Comparison of ENCODE assay signal across 28 mouse cellular contexts in genomic region chr12:105720196-105720595, GRCm38 (mm10). TPM values are rescaled to one million over a fixed set of nuclear protein-coding genes. Genes with fewer than 3 reads are reported as not detected.
"Had no signal": no experiment of that assay in that cellular context is flagged by ENCODE, and none has a peak within 500 bp of the region (broad histone marks: within the 10 kb centered on the region; RNA-seq: fewer than 3 reads in every experiment).

No protein-coding gene starts in this region.

- DNase-seq: cerebellum, postnatal 10 days; cerebellum, postnatal 14 days; cerebellum, postnatal 25 days; cerebellum, postnatal 36 days; embryo, embryonic 11 days; forebrain, postnatal 0 days; gastrocnemius, adult 2 months; gastrocnemius, postnatal 10 days; gastrocnemius, postnatal 14 days; gastrocnemius, postnatal 25 days; gastrocnemius, postnatal 36 days; heart, adult 11 months; heart, adult 18-20 months; heart, adult 2 months had no signal

- H3K4me1 ChIP-seq: embryonic facial prominence, embryonic 12.5 days; embryonic facial prominence, embryonic 13.5 days; embryonic facial prominence, embryonic 15.5 days; heart, embryonic 10.5 days had no signal

- H3K27ac ChIP-seq: embryonic facial prominence, embryonic 10.5 days; embryonic facial prominence, embryonic 12.5 days; embryonic facial prominence, embryonic 13.5 days; embryonic facial prominence, embryonic 15.5 days; forebrain, embryonic 10.5 days; forebrain, embryonic 12.5 days; forebrain, embryonic 13.5 days; forebrain, embryonic 15.5 days; gastrocnemius, adult 2 months; heart, adult 2 months; heart, embryonic 10.5 days had no signal

- H3K27me3 ChIP-seq: embryonic facial prominence, embryonic 12.5 days; embryonic facial prominence, embryonic 13.5 days; embryonic facial prominence, embryonic 15.5 days; forebrain, embryonic 12.5 days; forebrain, embryonic 13.5 days; forebrain, embryonic 15.5 days had no signal

- H3K4me3 ChIP-seq: embryonic facial prominence, embryonic 10.5 days; embryonic facial prominence, embryonic 12.5 days; embryonic facial prominence, embryonic 13.5 days; embryonic facial prominence, embryonic 15.5 days; erythroblast, embryonic 14.5 days; forebrain, embryonic 10.5 days; forebrain, embryonic 12.5 days; forebrain, embryonic 13.5 days; forebrain, embryonic 15.5 days; gastrocnemius, adult 2 months; heart, adult 2 months; heart, embryonic 10.5 days had no signal

- H3K36me3 ChIP-seq: embryonic facial prominence, embryonic 10.5 days; embryonic facial prominence, embryonic 12.5 days; embryonic facial prominence, embryonic 13.5 days; embryonic facial prominence, embryonic 15.5 days; forebrain, embryonic 10.5 days; forebrain, embryonic 12.5 days; forebrain, embryonic 15.5 days; heart, embryonic 10.5 days had no signal

RNA-seq across cellular contexts. Expression of gene Ak7, which starts 14.4 kb away (rescaled TPM):
- total RNA-seq: common myeloid progenitor, adult 5-6 weeks; gastrocnemius, adult 2 months; gastrocnemius, adult 8-10 months; gastrocnemius, postnatal 10 days; gastrocnemius, postnatal 14 days; gastrocnemius, postnatal 25 days; gastrocnemius, postnatal 36 days; heart, adult 2 months; heart, adult 8-10 months had no signal
- polyA plus RNA-seq: embryonic facial prominence, embryonic 11.5 days; erythroblast, embryonic 14.5 days had no signal
